Mouse (Mus musculus): Measurements from ENCODE around the gene Bms1. TPM values are rescaled to one million over a fixed set of nuclear protein-coding genes. Genes with fewer than 3 reads are reported as not detected.

Bms1 gene
- polyA plus RNA-seq, 1 experiment: 29.3 TPM

DNA sequence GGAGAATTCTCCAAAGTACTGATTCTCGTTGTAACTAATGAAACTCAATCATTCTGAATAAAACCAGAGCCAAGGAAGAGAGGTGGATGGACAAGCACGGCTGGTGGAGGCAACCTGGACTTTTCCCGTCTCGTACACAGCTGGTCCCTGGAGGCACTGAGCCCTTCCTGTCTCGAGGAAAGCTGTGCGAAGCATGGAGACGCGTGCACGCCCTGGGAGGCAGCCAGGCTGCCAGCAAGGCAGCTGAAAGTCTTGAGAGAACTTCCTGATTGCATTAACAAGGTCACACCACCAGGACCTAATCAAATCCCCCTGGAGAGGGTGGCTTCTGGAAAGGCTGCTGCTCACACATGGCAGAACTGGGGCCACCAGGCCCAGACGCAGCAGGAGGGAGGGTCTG, 43.3 kb downstream of the Bms1 start:
- WGBS: 63% methylated on average over 10 of the region's 10 CpGs
- Histone ChIP-seq H3K4me1 (ENCODE audit: control insufficient read depth, insufficient read depth, low read length) (no peaks in the 10 kb centered on the region), H3K4me3 (replicated peaks; ENCODE audit: control insufficient read depth, low read depth, low read length) (no peak overlapping the region), H3K27ac (ENCODE audit: control insufficient read depth, insufficient read depth, low read depth, low read length, poor library complexity) (no peak overlapping the region)
- TF ChIP-seq POLR2A (IDR thresholded peaks at IDR 0.05; ENCODE audit: borderline replicate concordance, control insufficient read depth, low read depth, low read length) (no peak), CTCF (IDR thresholded peaks at IDR 0.05; ENCODE audit: control insufficient read depth, insufficient read depth, low read length) (no peak)

DNA sequence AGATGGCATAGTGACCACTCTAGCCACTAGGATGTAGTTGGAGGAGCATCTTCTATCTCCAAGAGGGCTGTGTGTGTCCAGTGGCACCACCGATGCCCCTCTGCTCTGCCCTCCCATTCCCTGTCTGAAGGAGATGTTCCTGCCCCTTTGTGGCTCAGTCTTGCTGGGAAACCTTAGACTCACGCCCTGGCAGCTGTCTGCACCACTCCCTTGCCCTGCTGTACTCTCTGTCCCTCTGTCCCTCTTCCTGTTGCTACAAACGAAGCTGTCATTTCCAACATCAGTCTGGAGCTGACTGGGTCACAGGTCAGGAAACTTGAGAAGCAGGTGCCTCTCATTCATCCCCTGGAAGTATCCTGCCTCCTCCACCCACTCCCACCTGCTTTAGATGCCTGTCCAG, 43.8 kb downstream of the Bms1 start:
- 59% methylated on average over 3 of the region's 3 CpGs for WGBS
- H3K27ac ChIP-seq (ENCODE audit: control insufficient read depth, insufficient read depth, low read depth, low read length, poor library complexity): no peak overlapping the region

DNA sequence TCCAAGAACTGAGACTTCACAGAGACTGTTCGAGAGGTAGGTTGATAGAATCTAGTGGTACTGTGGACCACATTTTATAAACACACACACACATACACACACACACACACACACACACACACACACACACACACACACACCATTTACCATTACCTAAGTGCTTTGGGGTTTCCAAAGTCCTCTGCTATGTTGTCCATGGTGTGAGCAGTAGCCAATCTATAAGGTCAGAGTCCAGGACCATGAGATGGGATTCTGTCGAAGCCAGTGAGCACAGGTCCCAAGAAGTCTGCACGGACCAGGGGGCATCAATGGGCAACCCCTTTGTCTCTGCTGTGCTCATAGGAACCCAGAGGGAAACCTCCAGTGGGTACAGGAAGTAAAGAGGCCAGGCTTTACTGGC, 44.2 kb downstream of the Bms1 start:
- 80% methylated on average over 3 of the region's 3 CpGs for WGBS
- H3K4me3 ChIP-seq (replicated peaks; ENCODE audit: control insufficient read depth, low read depth, low read length): no peak overlapping the region
- no peaks in the 10 kb centered on the region for H3K4me1 ChIP-seq (ENCODE audit: control insufficient read depth, insufficient read depth, low read length)
- no peak overlapping the region for H3K27ac ChIP-seq (ENCODE audit: control insufficient read depth, insufficient read depth, low read depth, low read length, poor library complexity)
- no peak for TF ChIP-seq CTCF (IDR thresholded peaks at IDR 0.05; ENCODE audit: control insufficient read depth, insufficient read depth, low read length)
- TF ChIP-seq POLR2A (IDR thresholded peaks at IDR 0.05; ENCODE audit: borderline replicate concordance, control insufficient read depth, low read depth, low read length): no peak

More for the DNA sequence above, 43.8 kb downstream of the Bms1 start:
- no peak for TF ChIP-seq POLR2A (IDR thresholded peaks at IDR 0.05; ENCODE audit: borderline replicate concordance, control insufficient read depth, low read depth, low read length)
- TF ChIP-seq CTCF (IDR thresholded peaks at IDR 0.05; ENCODE audit: control insufficient read depth, insufficient read depth, low read length): no peak
- Histone ChIP-seq H3K4me3 (replicated peaks; ENCODE audit: control insufficient read depth, low read depth, low read length) (no peak overlapping the region), H3K4me1 (ENCODE audit: control insufficient read depth, insufficient read depth, low read length) (no peaks in the 10 kb centered on the region)

DNA sequence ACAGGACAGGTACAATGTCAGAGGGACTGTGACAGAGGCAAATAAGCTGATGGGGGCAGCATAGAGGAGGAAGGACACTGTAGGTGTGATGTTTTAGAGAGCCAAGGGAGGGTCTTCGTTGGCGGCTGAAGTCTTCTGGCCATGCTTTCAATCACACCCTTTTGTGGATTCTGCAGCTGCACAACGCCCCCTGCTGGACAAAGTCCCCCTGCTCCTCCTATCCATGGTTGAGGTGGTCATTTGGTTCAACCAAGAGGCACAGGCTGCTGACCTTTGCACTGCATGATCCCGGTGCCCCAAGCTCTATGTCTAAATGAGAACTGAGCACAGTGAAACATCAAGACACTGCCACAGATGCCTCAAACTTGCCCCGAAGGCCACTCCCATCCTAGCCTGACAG, 46.0 kb downstream of the Bms1 start:
- TF ChIP-seq CTCF (IDR thresholded peaks at IDR 0.05; ENCODE audit: control insufficient read depth, insufficient read depth, low read length): peak; percentile 48
- no peak for TF ChIP-seq POLR2A (IDR thresholded peaks at IDR 0.05; ENCODE audit: borderline replicate concordance, control insufficient read depth, low read depth, low read length)
- H3K4me3 ChIP-seq (replicated peaks; ENCODE audit: control insufficient read depth, low read depth, low read length): no peak overlapping the region
- H3K27ac ChIP-seq (ENCODE audit: control insufficient read depth, insufficient read depth, low read depth, low read length, poor library complexity): no peak overlapping the region
- 32% methylated on average over 5 of the region's 5 CpGs for WGBS
- no peaks in the 10 kb centered on the region for H3K4me1 ChIP-seq (ENCODE audit: control insufficient read depth, insufficient read depth, low read length)

DNA sequence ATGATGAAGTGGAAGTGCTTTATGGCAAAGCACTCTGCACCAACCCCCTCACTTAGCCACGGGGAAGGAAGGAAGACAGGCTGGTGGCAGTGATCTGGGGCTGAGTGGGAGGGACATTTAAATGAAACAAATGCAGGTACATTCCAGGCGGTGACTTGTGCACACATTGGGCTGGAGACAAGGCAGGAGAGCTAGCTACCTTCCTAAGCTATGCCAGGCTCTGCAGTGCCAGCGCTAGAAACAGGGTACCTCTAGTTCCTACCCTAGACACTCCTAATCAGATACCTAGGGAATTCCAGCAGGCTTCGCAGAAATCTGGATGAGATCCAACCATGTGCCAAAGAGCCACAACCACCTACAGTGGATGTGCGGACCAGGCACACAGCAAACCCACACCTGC, 46.5 kb downstream of the Bms1 start:
- 42% methylated on average over 5 of the region's 5 CpGs for WGBS
- Histone ChIP-seq H3K27ac (ENCODE audit: control insufficient read depth, insufficient read depth, low read depth, low read length, poor library complexity) (no peak overlapping the region), H3K4me3 (replicated peaks; ENCODE audit: control insufficient read depth, low read depth, low read length) (no peak overlapping the region), H3K4me1 (ENCODE audit: control insufficient read depth, insufficient read depth, low read length) (no peaks in the 10 kb centered on the region)
- TF ChIP-seq POLR2A (IDR thresholded peaks at IDR 0.05; ENCODE audit: borderline replicate concordance, control insufficient read depth, low read depth, low read length) (no peak), CTCF (IDR thresholded peaks at IDR 0.05; ENCODE audit: control insufficient read depth, insufficient read depth, low read length) (no peak)

DNA sequence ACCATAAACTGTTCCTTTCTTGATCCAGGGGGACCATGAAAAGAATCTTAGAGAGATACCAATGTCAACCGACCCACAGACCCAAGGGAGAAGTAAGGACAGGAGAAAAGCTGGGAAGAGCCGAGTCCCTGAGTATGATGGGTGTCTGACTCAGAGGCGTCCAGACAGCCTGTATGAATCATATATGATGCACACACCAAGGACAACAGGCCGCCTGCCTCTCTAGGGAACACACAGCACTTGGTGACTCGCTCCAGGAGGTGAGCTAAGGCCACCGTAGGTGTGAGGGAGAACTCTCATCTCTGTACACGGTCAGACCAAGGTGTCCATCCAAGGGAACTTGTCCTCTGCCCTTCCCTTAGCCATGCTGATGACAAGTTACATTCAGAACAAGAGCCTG, 51.8 kb downstream of the Bms1 start:
- no peak overlapping the region for H3K4me3 ChIP-seq (replicated peaks; ENCODE audit: control insufficient read depth, low read depth, low read length)
- whole genome bisulfite sequencing: 78% methylated on average over 7 of the region's 7 CpGs
- H3K27ac ChIP-seq (ENCODE audit: control insufficient read depth, insufficient read depth, low read depth, low read length, poor library complexity): no peak overlapping the region
- H3K4me1 ChIP-seq (ENCODE audit: control insufficient read depth, insufficient read depth, low read length): no peaks in the 10 kb centered on the region
- TF ChIP-seq POLR2A (IDR thresholded peaks at IDR 0.05; ENCODE audit: borderline replicate concordance, control insufficient read depth, low read depth, low read length): no peak
- TF ChIP-seq CTCF (IDR thresholded peaks at IDR 0.05; ENCODE audit: control insufficient read depth, insufficient read depth, low read length): no peak

DNA sequence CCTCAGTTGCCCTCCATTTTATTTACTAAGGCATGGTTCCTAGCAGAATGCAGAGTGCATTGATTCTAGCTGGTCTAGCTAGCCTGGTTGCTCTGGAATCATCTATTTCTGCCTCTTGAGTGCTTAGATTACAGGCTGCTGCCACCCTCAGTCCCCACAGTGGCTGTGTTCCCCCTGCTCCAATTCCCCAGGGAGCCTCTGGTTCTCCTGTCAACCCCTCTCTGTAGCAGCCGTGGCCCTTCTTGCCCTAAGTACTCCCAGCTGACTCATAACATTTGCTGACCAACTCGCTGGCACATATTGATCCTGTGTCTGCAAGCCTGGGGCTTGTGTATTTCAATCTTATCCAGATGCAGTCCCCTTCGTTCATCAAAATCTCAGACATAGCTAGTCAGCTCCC, 53.1 kb downstream of the Bms1 start:
- TF ChIP-seq CTCF (IDR thresholded peaks at IDR 0.05; ENCODE audit: control insufficient read depth, insufficient read depth, low read length) (no peak), POLR2A (IDR thresholded peaks at IDR 0.05; ENCODE audit: borderline replicate concordance, control insufficient read depth, low read depth, low read length) (no peak)
- no peak overlapping the region for H3K27ac ChIP-seq (ENCODE audit: control insufficient read depth, insufficient read depth, low read depth, low read length, poor library complexity)
- no peaks in the 10 kb centered on the region for H3K4me1 ChIP-seq (ENCODE audit: control insufficient read depth, insufficient read depth, low read length)
- H3K4me3 ChIP-seq (replicated peaks; ENCODE audit: control insufficient read depth, low read depth, low read length): no peak overlapping the region
- WGBS: 69% methylated on average over 3 of the region's 3 CpGs

DNA sequence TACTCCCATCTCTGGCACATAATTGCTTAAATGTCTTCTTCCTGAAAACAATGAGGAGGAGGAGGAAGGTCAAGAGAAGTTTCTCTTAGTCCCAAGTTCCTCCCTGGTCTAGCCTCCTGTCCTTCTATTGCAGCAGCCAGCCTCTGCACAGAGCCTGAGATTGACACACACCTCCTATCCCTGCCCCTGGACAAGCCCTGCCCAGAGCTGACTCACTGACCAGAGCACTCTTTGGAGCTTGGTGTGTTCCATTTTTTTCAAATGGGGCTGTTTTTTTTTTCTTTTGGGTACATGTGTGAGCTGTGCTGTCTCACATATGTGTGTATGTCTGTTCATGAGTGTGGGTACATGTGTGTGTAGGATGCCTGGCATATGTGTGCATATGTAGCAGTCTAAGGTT, 53.5 kb downstream of the Bms1 start:
- H3K4me1 ChIP-seq (ENCODE audit: control insufficient read depth, insufficient read depth, low read length): no peaks in the 10 kb centered on the region
- no peak overlapping the region for H3K27ac ChIP-seq (ENCODE audit: control insufficient read depth, insufficient read depth, low read depth, low read length, poor library complexity)
- TF ChIP-seq POLR2A (IDR thresholded peaks at IDR 0.05; ENCODE audit: borderline replicate concordance, control insufficient read depth, low read depth, low read length): no peak
- no peak for TF ChIP-seq CTCF (IDR thresholded peaks at IDR 0.05; ENCODE audit: control insufficient read depth, insufficient read depth, low read length)
- H3K4me3 ChIP-seq (replicated peaks; ENCODE audit: control insufficient read depth, low read depth, low read length): no peak overlapping the region

DNA sequence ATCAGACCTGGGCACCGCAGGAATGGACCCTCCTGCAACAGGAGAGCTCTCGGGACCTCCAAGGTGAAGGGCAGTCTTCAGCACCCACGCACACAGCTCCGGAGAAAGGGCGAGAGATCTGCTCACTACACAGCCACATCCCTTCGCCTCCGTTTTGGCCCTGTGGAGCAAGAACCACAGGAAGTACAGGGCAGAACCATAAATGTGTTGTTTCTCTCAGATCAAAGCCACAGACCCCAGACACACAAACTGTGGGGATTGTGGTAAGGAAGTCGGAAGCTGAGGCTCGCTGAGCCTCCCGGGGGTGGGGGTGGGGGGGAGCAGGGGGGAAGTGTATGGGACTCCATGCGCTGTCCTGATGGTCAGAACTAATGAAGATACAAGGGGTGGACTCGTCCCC, 68.9 kb downstream of the Bms1 start:
- TF ChIP-seq CTCF (IDR thresholded peaks at IDR 0.05; ENCODE audit: control insufficient read depth, insufficient read depth, low read length): no peak
- TF ChIP-seq POLR2A (IDR thresholded peaks at IDR 0.05; ENCODE audit: borderline replicate concordance, control insufficient read depth, low read depth, low read length): no peak
- Histone ChIP-seq H3K4me3 (replicated peaks; ENCODE audit: control insufficient read depth, low read depth, low read length) (no peak overlapping the region), H3K27ac (ENCODE audit: control insufficient read depth, insufficient read depth, low read depth, low read length, poor library complexity) (no peak overlapping the region), H3K4me1 (ENCODE audit: control insufficient read depth, insufficient read depth, low read length) (no peaks in the 10 kb centered on the region; the same call in 1 of the 2 replicates)
- under 1% methylated on average over 12 of the region's 12 CpGs for WGBS
